Mouse (Mus musculus) lung, adult 2 months (tissue): ENCODE results near the gene Pyroxd1.

Experiments used
- CTCF ChIP-seq: fragments of 200-500 bp; IDR thresholded peaks from 2 replicates; pipeline ENCODE4 v1.5.1; 2011; ENCODE audit warnings: mild to moderate bottlenecking, low read length, control low read depth; ENCODE audit not compliant: insufficient read depth
- POLR2A ChIP-seq: fragments of 200-500 bp; IDR thresholded peaks from 2 replicates; pipeline ENCODE4 v1.6.1; 2011; ENCODE audit warnings: low read depth, mild to moderate bottlenecking, control low read depth, low read length, borderline replicate concordance; ENCODE audit errors: extremely low read depth

GRCm38 (mm10) chr6:142365742-142366472 lies 20.5 kb downstream of the Pyroxd1 start:
- TF ChIP-seq CTCF (no peak), POLR2A (no peak)
